Mouse (Mus musculus): ENCODE data around the gene Mbd3.
A peak's percentile ranks its signal among the peaks of the same experiment; 100 is the strongest.

Gene Mbd3

GRCm38 (mm10) chr10:80399191-80399972, at the start of gene Mbd3:
Mbd3 (minus strand) TSS chr10:80399550.
- peak; percentile 100 for DNase-seq (ENCODE audit: extremely low read depth, low read depth)

GRCm38 (mm10) chr10:80445898-80446601, 46.7 kb upstream of the Mbd3 start:
- DNase-seq (ENCODE audit: extremely low read depth, low read depth), result peak; percentile 27

GRCm38 (mm10) chr10:80445052-80445451, 45.7 kb upstream of the Mbd3 start:
- no peak for DNase-seq (ENCODE audit: extremely low read depth, low read depth)

- no peak for DNase-seq (ENCODE audit: extremely low read depth, low read depth)
Observed at GRCm38 (mm10) chr10:80444339-80445045, 45.1 kb upstream of the Mbd3 start.

- DNase-seq (ENCODE audit: extremely low read depth, low read depth), result no peak
Observed at GRCm38 (mm10) chr10:80443575-80444278, 44.4 kb upstream of the Mbd3 start.

GRCm38 (mm10) chr10:80442989-80443388, 43.6 kb upstream of the Mbd3 start:
- DNase-seq (ENCODE audit: extremely low read depth, low read depth), result no peak

GRCm38 (mm10) chr10:80441598-80441997, 42.2 kb upstream of the Mbd3 start:
- DNase-seq (ENCODE audit: extremely low read depth, low read depth), result no peak

GRCm38 (mm10) chr10:80440031-80440430, 40.7 kb upstream of the Mbd3 start:
- DNase-seq (ENCODE audit: extremely low read depth, low read depth), result no peak

- DNase-seq (ENCODE audit: extremely low read depth, low read depth), result no peak
Observed at GRCm38 (mm10) chr10:80437973-80438372, 38.6 kb upstream of the Mbd3 start.

- no peak for DNase-seq (ENCODE audit: extremely low read depth, low read depth)
Observed at GRCm38 (mm10) chr10:80436276-80436675, 36.9 kb upstream of the Mbd3 start.

- DNase-seq (ENCODE audit: extremely low read depth, low read depth), result no peak
Observed at GRCm38 (mm10) chr10:80435764-80436163, 36.4 kb upstream of the Mbd3 start.

- DNase-seq (ENCODE audit: extremely low read depth, low read depth), result no peak
Observed at GRCm38 (mm10) chr10:80434823-80435222, 35.5 kb upstream of the Mbd3 start.

GRCm38 (mm10) chr10:80434233-80434592, 34.9 kb upstream of the Mbd3 start:
- no peak for DNase-seq (ENCODE audit: extremely low read depth, low read depth)

- DNase-seq (ENCODE audit: extremely low read depth, low read depth), result peak; percentile 100
Observed at GRCm38 (mm10) chr10:80433513-80434232, 34.3 kb upstream of the Mbd3 start, which contains the start of gene Tcf3. Tcf3 (minus strand) TSS chr10:80433647.

- no peak for DNase-seq (ENCODE audit: extremely low read depth, low read depth)
Observed at GRCm38 (mm10) chr10:80432936-80433512, 33.7 kb upstream of the Mbd3 start.

GRCm38 (mm10) chr10:80432387-80432785, 33.0 kb upstream of the Mbd3 start:
- DNase-seq (ENCODE audit: extremely low read depth, low read depth), result no peak

- no peak for DNase-seq (ENCODE audit: extremely low read depth, low read depth)
Observed at GRCm38 (mm10) chr10:80431570-80432386, 32.4 kb upstream of the Mbd3 start.

GRCm38 (mm10) chr10:80430375-80430980, 31.1 kb upstream of the Mbd3 start:
- no peak for DNase-seq (ENCODE audit: extremely low read depth, low read depth)

GRCm38 (mm10) chr10:80429800-80430199, 30.4 kb upstream of the Mbd3 start:
- no peak for DNase-seq (ENCODE audit: extremely low read depth, low read depth)
